Mouse (Mus musculus): ENCODE measurements around the gene Cmip. TPM values are rescaled to one million over a fixed set of nuclear protein-coding genes. Genes with fewer than 3 reads are reported as not detected.

Gene Cmip
- polyA plus RNA-seq, 1 experiment from 2014 or later = 18.7 TPM

GRCm38 (mm10) chr8:117437616-117438015 is 180.8 kb downstream of the Cmip start:
- peaks cover 78% of the 10 kb centered on the region for H3K36me3 ChIP-seq
- ATAC-seq = no peak
- peaks cover 17% of the 10 kb centered on the region for H3K4me1 ChIP-seq
- H3K9ac ChIP-seq = no peak overlapping the region
- no peak overlapping the region for H3K4me2 ChIP-seq
- no peaks in the 10 kb centered on the region for H3K9me3 ChIP-seq (replicated peaks)
- 69% methylated on average over 5 of the region's 5 CpGs for WGBS (ENCODE audit: insufficient replicate concordance)
- H3K4me3 ChIP-seq = no peak overlapping the region
- H3K27me3 ChIP-seq (replicated peaks) = no peaks in the 10 kb centered on the region
- H3K27ac ChIP-seq = no peak overlapping the region

GRCm38 (mm10) chr8:117440317-117440716 is 183.5 kb downstream of the Cmip start:
- Histone ChIP-seq H3K27me3 (replicated peaks) (no peaks in the 10 kb centered on the region), H3K9ac (no peak overlapping the region), H3K4me2 (no peak overlapping the region), H3K9me3 (replicated peaks) (no peaks in the 10 kb centered on the region), H3K4me1 (peaks cover 17% of the 10 kb centered on the region), H3K4me3 (no peak overlapping the region), H3K27ac (peak overlapping the region; percentile 47; the same call in 1 of the 2 replicates), H3K36me3 (peaks cover 77% of the 10 kb centered on the region)
- WGBS (ENCODE audit: insufficient replicate concordance) = 66% methylated on average over 14 of the region's 14 CpGs
- peak; percentile 44 for ATAC-seq

- H3K27me3 ChIP-seq (replicated peaks) = no peaks in the 10 kb centered on the region
- H3K4me3 ChIP-seq = no peak overlapping the region
- no peak overlapping the region for H3K27ac ChIP-seq
- peak; percentile 63 for ATAC-seq
- H3K4me1 ChIP-seq = peaks cover 17% of the 10 kb centered on the region
- 72% methylated on average over 6 of the region's 6 CpGs for WGBS (ENCODE audit: insufficient replicate concordance)
- peaks cover 77% of the 10 kb centered on the region for H3K36me3 ChIP-seq
- no peaks in the 10 kb centered on the region for H3K9me3 ChIP-seq (replicated peaks)
- no peak overlapping the region for H3K4me2 ChIP-seq
- no peak overlapping the region for H3K9ac ChIP-seq
Measured at GRCm38 (mm10) chr8:117440759-117441158, 183.9 kb downstream of the Cmip start.

GRCm38 (mm10) chr8:117445507-117445906 is 188.6 kb downstream of the Cmip start:
- H3K4me3 ChIP-seq = no peak overlapping the region
- no peaks in the 10 kb centered on the region for H3K27me3 ChIP-seq (replicated peaks)
- no peak overlapping the region for H3K9ac ChIP-seq
- 87% methylated on average over 5 of the region's 5 CpGs for WGBS (ENCODE audit: insufficient replicate concordance)
- H3K4me2 ChIP-seq = no peak overlapping the region
- no peak for ATAC-seq
- peaks cover 79% of the 10 kb centered on the region for H3K36me3 ChIP-seq
- H3K9me3 ChIP-seq (replicated peaks) = no peaks in the 10 kb centered on the region
- 0 out of 2 replicates have a peak, but pooled peaks cover 3% of the 10 kb centered on the region for H3K4me1 ChIP-seq
- H3K27ac ChIP-seq = no peak overlapping the region

- Histone ChIP-seq H3K27me3 (replicated peaks) (no peaks in the 10 kb centered on the region), H3K9me3 (replicated peaks) (no peaks in the 10 kb centered on the region), H3K4me3 (no peak overlapping the region), H3K27ac (no peak overlapping the region), H3K36me3 (peaks cover 88% of the 10 kb centered on the region), H3K9ac (no peak overlapping the region), H3K4me1 (no peaks in the 10 kb centered on the region), H3K4me2 (no peak overlapping the region)
- ATAC-seq = no peak
- WGBS (ENCODE audit: insufficient replicate concordance) = 82% methylated on average over 15 of the region's 15 CpGs
Measured at GRCm38 (mm10) chr8:117446344-117446997, 189.6 kb downstream of the Cmip start.

- Histone ChIP-seq H3K27me3 (replicated peaks) (no peaks in the 10 kb centered on the region), H3K9me3 (replicated peaks) (no peaks in the 10 kb centered on the region), H3K4me1 (no peaks in the 10 kb centered on the region), H3K9ac (no peak overlapping the region), H3K36me3 (peaks cover 100% of the 10 kb centered on the region), H3K27ac (no peak overlapping the region), H3K4me3 (no peak overlapping the region), H3K4me2 (no peak overlapping the region)
- no peak for ATAC-seq
- WGBS (ENCODE audit: insufficient replicate concordance) = 86% methylated on average over 9 of the region's 9 CpGs
Measured at GRCm38 (mm10) chr8:117451072-117451471, 194.2 kb downstream of the Cmip start.

- no peaks in the 10 kb centered on the region for H3K4me1 ChIP-seq
- peaks cover 100% of the 10 kb centered on the region for H3K36me3 ChIP-seq
- H3K4me2 ChIP-seq = no peak overlapping the region
- no peak overlapping the region for H3K27ac ChIP-seq
- no peaks in the 10 kb centered on the region for H3K27me3 ChIP-seq (replicated peaks)
- WGBS (ENCODE audit: insufficient replicate concordance) = 86% methylated on average over 6 of the region's 6 CpGs
- no peaks in the 10 kb centered on the region for H3K9me3 ChIP-seq (replicated peaks)
- ATAC-seq = no peak
- no peak overlapping the region for H3K4me3 ChIP-seq
- H3K9ac ChIP-seq = no peak overlapping the region
Measured at GRCm38 (mm10) chr8:117453974-117454373, 197.1 kb downstream of the Cmip start.

GRCm38 (mm10) chr8:117454516-117455116 is 197.8 kb downstream of the Cmip start:
- no peak overlapping the region for H3K4me3 ChIP-seq
- peaks cover 100% of the 10 kb centered on the region for H3K36me3 ChIP-seq
- no peaks in the 10 kb centered on the region for H3K27me3 ChIP-seq (replicated peaks)
- H3K27ac ChIP-seq = no peak overlapping the region
- WGBS (ENCODE audit: insufficient replicate concordance) = 90% methylated on average over 14 of the region's 14 CpGs
- no peaks in the 10 kb centered on the region for H3K4me1 ChIP-seq
- no peak overlapping the region for H3K9ac ChIP-seq
- H3K4me2 ChIP-seq = no peak overlapping the region
- peak; percentile 19; the same call in 1 of the 2 replicates for ATAC-seq
- H3K9me3 ChIP-seq (replicated peaks) = no peaks in the 10 kb centered on the region

- ATAC-seq = no peak
- H3K9ac ChIP-seq = no peak overlapping the region
- WGBS (ENCODE audit: insufficient replicate concordance) = 84% methylated on average over 6 of the region's 6 CpGs
- no peak overlapping the region for H3K4me2 ChIP-seq
- peaks cover 97% of the 10 kb centered on the region for H3K36me3 ChIP-seq
- H3K9me3 ChIP-seq (replicated peaks) = no peaks in the 10 kb centered on the region
- no peak overlapping the region for H3K4me3 ChIP-seq
- no peak overlapping the region for H3K27ac ChIP-seq
- H3K4me1 ChIP-seq = no peaks in the 10 kb centered on the region
- H3K27me3 ChIP-seq (replicated peaks) = no peaks in the 10 kb centered on the region
Measured at GRCm38 (mm10) chr8:117455701-117456100, 198.8 kb downstream of the Cmip start.

GRCm38 (mm10) chr8:117458440-117458839 is 201.6 kb downstream of the Cmip start:
- H3K36me3 ChIP-seq = peaks cover 70% of the 10 kb centered on the region
- no peak overlapping the region for H3K4me2 ChIP-seq
- no peaks in the 10 kb centered on the region for H3K27me3 ChIP-seq (replicated peaks)
- H3K9me3 ChIP-seq (replicated peaks) = no peaks in the 10 kb centered on the region
- no peak for ATAC-seq
- no peak overlapping the region for H3K27ac ChIP-seq
- WGBS (ENCODE audit: insufficient replicate concordance) = 66% methylated on average over 5 of the region's 5 CpGs
- H3K4me3 ChIP-seq = no peak overlapping the region
- H3K9ac ChIP-seq = no peak overlapping the region
- H3K4me1 ChIP-seq = no peaks in the 10 kb centered on the region

- Histone ChIP-seq H3K27me3 (replicated peaks) (no peaks in the 10 kb centered on the region), H3K9ac (no peak overlapping the region), H3K4me3 (no peak overlapping the region), H3K9me3 (replicated peaks) (no peaks in the 10 kb centered on the region), H3K4me1 (0 out of 2 replicates have a peak, but pooled peaks cover 3% of the 10 kb centered on the region), H3K4me2 (no peak overlapping the region), H3K27ac (no peak overlapping the region), H3K36me3 (peaks cover 26% of the 10 kb centered on the region)
- 74% methylated on average over 11 of the region's 11 CpGs for WGBS (ENCODE audit: insufficient replicate concordance)
- no peak for ATAC-seq
Measured at GRCm38 (mm10) chr8:117462701-117463284, 205.9 kb downstream of the Cmip start.

- Histone ChIP-seq H3K4me3 (no peak overlapping the region), H3K4me1 (peaks cover 4% of the 10 kb centered on the region), H3K36me3 (peaks cover 9% of the 10 kb centered on the region), H3K27ac (no peak overlapping the region), H3K9ac (no peak overlapping the region), H3K27me3 (replicated peaks) (0 out of 2 replicates have a peak, but pooled peaks cover under 1% of the 10 kb centered on the region), H3K4me2 (no peak overlapping the region), H3K9me3 (replicated peaks) (no peaks in the 10 kb centered on the region)
- no peak for ATAC-seq
- WGBS (ENCODE audit: insufficient replicate concordance) = 87% methylated on average over 6 of the region's 6 CpGs
Measured at GRCm38 (mm10) chr8:117464525-117464924, 207.7 kb downstream of the Cmip start.
